Mouse (Mus musculus) ovary, postnatal 14 days (tissue): ENCODE measurements around the gene Vwc2.
A peak's percentile ranks its signal among the peaks of the same experiment; 100 is the strongest.

Experiments
- DNase-seq: peaks from one replicate; pipeline ENCODE4 v3.0.0; 2022; ENCODE audit warnings: low spot score

Vwc2 gene

DNA sequence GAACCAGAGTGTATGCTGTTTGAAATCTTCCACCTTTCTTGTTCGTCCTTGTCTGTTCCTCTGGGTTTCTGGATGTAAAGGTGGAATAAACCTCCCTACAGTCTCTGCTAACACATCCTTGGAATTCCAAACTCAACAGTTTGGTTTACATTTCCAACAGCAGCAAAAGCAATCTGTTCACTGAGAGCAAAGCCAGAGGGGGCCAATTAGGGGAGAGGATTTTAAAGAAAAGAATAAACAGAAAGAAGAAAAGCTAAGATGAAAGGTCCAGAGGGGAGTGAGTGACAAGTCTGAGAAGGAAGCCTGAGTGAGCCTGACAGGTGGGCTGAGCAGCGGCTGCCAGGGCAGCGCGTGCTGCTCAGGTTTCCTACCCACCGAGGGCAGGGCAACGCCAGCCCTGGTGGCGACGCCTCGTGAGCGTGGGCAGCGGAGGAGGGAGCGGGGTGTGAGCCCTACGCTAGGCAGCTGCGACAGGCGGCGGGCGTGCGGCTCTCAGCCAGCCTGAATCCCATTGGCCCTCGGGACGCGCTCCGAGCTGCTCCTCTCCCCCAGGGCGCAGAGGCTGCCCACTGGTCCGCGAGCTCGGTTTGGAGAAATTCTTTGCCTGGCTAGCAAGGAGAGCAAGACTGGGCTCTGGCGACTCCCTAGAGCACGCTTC lies at the start of gene Vwc2:
Vwc2 (plus strand) TSS at position 648 of the 658 bp plus-strand sequence.
- no peak for DNase-seq

DNA sequence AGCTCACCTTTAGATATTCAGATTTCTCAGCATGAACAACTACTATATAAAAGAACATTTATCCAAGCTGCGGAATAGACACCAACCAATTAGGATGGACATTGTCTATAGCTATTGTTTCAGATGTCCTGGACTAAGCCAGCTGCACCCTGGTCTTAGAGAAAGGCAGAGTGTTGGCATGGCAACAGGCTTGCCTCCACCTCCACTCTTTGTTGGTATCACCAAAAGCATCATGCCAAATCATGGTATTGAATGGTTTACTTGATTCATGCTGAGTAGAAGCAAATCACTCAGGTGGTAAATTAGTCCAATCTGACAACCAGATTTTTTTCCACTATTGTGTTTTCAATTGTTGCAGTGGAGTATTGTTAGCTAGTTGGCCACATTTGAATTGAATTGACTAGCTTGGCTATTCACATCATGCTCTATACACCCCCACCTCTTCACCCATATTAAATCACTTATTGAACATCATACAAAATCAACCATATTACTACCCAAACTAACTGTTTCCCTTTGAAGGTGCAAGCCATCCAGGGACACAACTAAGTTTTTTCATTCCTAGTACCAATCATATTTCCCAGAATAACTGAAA lies 25.8 kb upstream of the Vwc2 start:
- DNase-seq, result no peak

DNA sequence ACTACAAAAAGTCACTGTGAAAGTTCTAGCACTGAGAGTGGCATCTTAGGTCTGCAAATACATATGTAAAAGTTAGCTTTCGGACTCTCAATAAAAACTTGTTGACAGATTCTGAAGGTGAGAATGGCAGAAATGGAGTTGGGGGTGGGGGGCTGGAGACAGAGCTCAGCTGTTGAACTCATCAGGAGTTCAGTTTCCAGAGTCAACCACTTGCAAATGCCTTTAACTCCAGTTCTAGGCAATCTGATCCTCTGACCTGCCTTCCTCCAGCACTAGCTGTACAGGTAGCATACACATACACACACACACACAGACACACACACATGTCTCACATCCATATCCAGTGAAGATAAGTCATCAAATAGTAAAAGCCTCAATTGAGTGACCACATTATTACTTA lies 16.4 kb upstream of the Vwc2 start:
- no peak for DNase-seq

DNA sequence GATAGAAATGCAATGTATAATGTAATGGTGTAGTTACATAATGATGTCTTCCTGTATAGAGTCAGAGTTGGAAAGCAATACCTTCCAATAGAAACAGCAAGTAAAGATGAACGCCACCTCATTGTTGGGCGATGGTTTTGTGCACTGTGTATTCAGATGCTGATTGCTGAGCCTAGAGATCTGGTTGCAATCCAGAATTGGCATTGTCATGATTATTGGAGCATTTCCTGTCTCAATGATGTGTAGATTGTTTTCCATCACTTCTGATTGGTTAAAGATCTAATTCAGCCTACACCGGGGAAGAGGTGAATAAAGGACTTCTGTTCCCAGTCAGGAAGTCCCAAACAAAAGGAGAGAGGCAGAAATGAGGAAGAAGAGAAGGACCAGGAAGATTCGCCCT lies 15.7 kb upstream of the Vwc2 start:
- no peak for DNase-seq

DNA sequence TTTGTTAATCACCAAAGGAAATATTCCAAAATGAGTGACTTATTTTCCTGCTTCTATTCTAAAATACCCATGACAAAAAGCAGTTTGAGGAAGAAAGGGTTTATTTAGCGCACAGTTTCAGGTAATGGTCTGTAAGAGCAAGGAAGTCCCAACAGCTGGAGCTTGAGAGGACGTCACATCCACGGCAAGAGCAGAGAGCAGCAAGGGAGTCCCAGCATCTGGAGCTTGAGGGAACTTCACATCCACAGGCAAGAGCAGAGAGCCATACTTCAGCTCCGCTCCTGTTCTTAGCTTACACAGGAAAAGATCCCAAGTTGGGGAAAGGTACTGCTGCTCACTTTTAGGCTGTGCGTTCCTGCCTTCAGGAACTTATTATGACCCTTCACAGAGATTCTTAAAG lies 15.0 kb upstream of the Vwc2 start:
- no peak for DNase-seq

DNA sequence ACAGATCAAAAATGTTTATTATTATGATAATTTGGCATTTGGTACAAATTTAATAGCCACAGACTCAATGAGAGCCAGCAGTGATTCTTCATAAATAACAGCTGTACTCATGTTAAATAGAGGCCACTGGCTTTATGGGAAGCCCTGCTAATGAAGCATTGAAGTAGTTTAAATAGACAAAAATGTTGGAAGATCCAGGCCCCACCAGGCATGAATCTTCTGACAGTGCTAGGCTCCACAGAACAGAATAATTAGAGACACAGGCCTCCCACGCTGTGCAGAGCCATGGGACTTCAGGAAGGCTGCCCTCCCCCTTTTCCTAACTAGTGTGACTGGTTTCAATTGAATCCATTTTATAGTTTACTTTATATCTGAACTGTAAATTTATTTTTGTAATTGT lies 11.8 kb upstream of the Vwc2 start:
- no peak for DNase-seq

DNA sequence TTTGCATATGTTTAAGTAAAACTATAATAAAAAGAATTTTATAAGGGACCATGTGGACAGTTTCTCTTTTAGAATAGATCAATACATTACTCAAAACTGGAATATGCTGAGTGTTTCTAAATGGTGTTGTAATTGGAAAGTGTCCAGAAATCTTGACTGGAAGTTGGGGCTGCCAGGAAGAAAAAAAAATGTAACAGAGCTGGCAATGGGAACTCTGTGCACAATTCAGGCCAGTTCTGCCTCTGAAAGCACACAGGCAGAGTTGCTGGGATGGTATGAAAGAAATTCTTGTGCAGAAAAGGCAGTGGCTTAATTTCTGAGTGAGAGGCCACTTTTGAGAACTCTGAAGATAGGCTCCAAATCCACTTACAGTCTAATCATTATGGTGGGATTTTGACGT lies 11.4 kb upstream of the Vwc2 start:
- no peak for DNase-seq

DNA sequence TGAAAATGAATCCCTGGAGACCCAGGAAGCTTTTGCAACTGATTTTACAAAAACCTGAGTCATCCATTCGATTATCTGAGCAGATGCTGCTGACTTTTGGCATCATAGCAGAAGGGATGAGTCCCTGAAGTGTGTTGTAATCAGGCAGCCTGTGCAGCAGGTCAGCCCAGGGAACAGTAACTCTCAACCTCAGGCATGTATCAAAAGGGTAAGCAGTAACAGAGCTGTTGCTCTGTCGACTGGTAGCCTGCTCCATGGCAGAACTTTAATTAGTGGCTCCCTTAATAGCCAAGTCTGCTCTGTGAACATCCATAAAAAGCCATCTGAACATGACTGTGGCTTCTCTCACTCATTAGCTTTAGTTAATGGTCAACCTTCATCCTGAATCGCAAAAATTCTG lies 5.1 kb upstream of the Vwc2 start:
- no peak for DNase-seq

DNA sequence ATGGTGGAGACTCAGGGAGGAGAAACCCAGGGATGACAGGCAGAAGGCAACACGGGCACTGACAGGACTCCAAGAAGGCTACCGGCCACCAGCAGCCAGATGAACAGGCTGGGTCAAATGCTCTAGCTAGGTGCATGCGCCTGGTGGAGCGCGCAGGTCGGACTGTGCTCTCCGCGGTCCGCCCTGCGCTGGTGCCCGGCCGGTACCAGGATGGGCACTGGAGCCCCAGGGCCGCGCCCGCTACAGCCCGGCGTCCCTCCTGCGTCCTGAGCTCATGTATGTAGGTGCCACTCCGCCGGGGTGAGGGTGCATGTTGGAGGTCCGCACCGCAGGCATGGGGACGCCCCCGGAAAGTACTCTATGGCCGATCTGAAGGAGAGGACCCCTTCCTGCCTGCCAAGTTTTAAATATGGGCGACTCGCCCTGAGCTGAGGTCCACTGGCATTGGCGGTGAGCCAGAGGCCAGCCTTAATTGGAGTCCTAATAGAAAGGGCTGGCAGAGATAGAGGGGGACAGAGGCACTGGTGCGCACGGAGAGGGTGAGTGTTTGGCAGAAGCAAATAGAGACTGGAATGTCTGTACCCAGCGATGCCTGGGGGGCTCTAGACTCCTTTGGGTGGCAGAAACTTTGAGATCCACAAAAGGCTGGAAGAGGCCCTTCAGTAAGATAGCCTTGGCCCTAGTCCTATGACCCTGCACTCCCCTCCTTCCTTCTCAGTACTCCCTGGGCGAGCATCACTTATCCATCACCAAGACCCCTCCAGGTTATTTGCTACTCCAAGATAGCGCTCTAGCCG lies 409 bp downstream of the Vwc2 start:
- no peak for DNase-seq

DNA sequence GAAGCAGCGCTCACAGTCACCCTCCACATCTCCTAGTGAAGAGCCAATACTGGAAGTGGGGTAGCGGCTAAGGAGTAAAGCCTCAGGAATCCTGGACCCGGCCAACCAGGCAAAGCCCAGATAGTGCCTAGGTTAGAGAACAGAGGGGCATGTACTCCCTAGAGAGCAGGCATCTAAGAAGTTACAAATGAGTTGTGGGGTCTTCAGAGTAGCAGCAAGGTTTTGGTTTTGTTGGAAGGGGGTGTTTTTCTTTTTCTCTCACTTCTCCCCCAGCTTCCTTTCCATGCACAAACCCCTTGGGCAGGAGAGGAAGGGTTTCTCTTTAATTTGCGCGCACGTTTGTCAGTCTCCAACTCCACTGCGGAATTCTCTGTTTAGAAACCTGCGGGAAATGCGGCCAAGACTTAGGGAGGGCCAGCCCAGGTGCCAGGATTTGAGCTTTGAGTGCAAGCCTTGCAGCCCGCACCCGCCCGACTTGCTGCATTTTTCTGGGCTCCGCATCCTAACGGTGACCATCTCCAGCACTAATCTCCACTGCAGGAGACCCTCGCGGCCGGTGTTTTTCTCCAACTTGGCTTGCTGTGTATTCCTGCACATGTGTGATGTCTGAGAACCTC lies 1.1 kb downstream of the Vwc2 start:
- DNase-seq, result no peak

DNA sequence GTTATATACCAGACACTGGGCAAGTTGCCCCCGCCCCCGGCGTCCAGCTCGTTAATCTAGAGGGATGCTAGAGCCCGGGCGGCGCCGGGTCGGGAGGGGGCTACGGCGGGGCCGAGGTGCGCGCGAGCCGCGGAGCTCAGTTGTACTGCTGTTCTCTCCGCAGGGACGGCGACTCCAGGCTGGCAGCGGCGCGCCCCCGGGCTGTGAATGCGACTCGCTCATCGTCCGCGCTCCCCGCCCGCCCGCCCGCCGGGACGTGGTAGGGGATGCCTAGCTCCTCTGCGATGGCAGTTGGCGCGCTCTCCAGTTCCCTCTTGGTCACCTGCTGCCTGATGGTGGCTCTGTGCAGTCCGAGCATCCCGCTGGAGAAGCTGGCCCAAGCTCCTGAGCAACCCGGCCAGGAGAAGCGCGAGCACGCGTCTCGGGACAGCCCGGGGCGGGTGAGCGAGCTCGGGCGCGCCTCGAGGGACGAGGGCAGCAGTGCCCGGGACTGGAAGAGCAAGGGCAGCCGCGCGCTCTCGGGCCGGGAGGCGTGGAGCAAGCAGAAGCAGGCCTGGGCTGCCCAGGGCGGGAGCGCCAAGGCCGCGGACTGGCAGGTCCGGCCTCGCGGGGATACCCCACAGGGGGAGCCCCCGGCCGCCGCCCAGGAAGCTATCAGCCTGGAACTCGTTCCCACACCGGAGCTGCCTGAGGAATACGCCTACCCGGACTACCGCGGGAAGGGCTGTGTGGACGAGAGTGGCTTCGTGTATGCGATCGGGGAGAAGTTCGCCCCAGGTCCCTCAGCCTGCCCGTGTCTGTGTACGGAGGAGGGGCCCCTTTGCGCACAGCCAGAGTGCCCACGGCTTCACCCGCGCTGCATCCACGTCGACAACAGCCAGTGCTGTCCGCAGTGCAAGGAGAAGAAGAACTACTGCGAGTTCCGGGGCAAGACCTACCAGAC lies 1.9 kb downstream of the Vwc2 start:
- no peak for DNase-seq

DNA sequence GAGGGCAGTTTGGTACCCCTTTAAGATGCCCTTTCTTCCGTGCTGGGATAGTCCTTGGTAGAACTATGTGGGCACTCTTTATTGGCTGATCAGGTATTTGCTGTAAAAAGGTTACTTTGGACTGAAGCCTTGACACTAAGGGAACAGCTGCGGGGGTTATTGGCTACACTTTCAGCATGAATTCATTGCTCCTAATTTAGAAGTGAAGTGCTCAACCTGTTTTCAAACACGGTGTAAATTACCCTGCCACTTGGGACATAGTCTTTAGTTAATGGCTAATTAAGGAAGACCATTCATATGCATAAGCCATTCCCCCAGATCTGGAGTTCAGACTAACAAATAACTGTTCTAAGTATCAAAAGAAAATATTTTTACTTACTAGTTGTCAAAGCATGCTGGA lies 2.7 kb downstream of the Vwc2 start:
- DNase-seq, result no peak

DNA sequence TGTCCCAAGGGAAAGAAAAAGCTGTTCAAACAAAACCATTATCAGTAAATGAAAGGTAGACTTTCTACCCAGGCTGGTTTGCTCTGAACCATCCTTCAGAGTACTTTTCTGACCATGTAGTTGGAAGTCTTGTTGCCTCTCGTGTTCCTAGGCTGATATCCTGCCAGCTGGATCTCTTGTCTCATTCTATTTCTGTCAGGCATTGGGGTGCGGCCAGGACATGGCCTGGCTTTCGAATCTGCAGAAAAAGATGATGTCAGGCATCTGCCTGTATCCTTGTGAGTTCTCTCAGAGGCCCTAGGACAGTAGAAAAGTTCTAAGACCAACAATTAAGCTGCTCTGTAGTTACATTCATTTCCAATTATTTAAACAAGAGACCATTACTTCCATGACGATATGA lies 8.8 kb downstream of the Vwc2 start:
- DNase-seq, result no peak

DNA sequence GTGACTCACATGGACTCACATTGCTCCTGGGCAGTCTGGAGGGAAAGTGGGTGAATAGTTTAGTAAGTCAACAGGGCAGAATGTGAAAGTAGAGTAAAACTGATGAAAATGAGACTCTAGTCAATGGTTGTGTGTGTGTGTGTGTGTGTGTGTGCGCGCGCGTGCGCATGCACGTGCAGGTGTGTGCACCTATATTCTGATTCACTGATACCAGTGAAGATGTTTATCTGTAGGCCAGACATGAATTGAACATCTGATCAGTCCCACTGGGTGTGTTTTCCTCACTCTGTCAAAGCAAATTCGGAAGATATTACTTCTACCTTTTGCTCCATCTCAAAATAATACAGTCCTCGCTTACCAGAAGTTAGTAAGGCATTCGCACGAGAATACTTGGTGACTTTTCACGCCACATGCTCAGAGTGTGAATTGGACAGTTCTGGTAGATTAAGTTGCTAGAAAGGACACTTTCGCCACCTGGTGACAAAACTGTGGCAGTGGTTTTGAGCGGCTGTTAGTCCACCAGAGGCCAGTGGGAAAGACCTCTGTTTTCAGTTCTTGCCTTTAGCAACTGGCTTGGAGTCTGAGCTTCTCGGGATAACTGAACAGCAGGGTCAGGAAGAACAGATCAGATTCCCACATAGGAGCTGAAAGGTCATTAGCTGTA lies 17.5 kb downstream of the Vwc2 start:
- peak; percentile 33 for DNase-seq

DNA sequence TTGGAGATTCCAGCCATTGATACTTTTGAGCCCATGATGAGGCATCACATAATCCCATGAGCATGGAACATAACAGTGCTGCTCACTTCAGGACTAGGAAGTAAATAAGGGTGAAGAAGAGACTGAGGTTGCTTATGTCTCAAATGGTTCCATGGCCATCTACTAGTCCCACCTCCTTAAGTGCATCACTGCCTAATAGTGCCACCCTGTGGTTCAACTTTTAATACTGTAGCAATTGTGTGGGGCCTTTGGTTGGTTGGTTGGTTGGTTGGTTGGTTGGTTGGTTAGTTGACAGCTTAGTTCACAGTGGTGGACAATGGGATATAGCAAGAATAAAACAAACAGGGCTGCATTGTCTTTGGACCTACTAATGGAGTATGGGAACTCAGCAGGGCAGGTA lies 26.6 kb downstream of the Vwc2 start:
- DNase-seq, result no peak

DNA sequence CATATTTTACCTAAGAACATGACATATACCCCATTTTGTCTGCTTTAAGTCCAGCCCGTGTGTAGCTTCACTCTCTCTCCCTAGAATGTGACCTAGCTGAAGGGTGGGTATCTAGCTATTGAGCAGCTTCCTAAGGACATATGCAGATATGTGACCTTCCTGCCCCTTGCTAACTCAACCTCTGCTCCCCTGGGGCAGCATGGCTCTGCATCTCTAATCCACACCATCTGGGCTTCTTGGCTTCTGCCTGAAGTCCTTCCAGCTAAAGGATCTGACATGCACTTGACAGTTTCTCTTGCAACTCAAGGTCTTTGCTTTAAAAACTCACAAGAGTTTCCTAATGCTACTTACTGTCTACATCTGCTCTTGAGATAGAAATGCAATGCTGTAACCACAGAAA lies 38.7 kb downstream of the Vwc2 start:
- no peak for DNase-seq

DNA sequence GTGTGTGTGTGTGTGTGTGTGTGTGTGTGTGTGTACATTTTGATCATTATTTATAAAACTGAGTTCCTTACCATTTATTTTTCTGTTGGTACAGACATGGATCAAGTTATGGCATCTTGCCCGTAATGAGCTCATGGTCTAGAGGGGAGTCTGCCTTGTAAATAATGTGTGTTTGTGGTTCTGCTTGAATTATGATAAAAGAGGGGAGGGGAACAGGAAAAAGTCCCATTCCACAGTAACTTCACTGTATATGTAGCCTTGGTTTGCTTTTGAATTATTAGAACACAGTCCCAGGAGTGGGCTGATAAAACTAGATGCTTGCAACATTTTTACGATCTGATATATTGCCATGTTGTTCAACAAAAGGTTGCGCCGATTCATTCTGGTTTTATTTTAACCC lies 57.4 kb downstream of the Vwc2 start:
- no peak for DNase-seq

DNA sequence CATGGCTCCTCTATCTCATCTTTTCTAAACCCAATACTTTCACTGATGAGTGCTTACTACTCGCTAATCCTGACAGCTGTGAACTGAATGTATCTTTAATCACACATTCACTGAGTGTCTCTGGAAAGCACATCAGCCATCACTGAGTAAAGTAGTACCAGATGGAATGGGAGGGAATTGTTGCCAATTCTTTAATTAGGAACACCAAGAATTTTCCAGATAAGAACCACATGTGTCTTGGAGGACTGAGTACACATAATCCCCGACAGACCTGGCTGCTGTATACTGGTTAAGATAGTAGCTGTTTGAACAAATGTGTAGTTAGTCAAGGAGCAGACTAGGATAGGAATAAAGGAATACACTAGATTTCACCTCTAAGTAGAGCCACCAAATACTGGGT lies 61.2 kb downstream of the Vwc2 start:
- DNase-seq, result no peak

DNA sequence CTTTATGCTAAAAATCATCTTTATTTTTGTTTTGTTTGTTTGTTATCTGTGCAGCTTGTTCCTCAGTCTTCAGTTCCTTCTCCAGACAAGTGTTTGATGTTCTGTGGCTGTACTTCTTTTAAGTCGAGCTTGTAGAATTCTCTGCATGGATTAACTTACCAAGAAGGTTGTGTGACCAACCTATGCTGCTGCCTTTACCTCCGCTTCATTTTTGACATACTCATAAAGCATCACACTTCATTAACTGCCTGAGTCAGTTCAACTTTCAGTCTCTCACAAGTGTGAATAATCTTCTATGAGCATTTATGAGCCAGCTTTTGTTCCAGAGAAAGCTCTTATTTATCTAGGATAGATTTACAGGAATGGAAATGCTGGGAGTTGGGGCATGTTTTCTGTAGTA lies 68.7 kb downstream of the Vwc2 start:
- no peak for DNase-seq

DNA sequence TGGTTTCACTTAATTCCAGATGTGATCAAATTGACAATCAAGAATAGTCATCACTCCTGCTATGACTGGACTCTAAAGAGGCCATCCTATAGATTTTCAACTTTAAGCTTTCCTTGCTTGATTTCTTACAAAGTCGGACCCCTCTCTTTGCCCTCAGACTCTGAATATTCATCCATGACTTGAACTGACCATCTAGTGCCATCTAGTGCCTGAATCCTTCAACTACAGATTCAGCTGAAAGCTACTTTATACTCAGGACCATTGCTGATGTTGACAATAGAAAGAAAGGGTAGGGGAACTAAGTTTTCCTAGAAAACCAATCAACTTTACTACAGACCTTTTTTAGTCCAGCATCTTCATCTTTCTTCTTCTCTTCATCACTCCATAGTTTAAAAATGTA lies 109.1 kb downstream of the Vwc2 start:
- peak; percentile 9 for DNase-seq

DNA sequence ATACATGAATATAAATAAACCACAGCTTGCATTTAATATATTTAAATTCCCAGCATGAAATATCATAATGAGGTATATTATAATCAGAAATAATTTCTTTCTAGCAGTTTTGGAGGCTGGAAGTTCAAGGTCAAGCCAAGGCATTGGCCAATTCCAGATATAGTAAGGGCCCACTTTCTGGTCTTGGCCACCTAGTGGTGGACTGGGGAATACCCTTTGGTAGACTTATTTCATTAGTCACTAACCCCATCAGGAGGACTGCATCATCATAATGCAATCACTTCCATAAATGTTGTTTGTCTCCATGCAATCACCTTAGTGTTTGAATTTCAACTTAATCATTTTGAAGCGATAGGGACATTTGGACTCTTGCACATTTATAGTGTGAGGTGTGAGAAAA lies 125.3 kb downstream of the Vwc2 start:
- no peak for DNase-seq
